Mouse (Mus musculus) spleen, adult 18-20 months (tissue): ENCODE data around the gene Krt13.

Experiments
- DNase-seq, 2 experiments: peaks; one replicate each; pipeline ENCODE4 v3.0.0; 2022; ENCODE audit warnings: mixed read lengths in 2 of 2

The Krt13 gene

DNA sequence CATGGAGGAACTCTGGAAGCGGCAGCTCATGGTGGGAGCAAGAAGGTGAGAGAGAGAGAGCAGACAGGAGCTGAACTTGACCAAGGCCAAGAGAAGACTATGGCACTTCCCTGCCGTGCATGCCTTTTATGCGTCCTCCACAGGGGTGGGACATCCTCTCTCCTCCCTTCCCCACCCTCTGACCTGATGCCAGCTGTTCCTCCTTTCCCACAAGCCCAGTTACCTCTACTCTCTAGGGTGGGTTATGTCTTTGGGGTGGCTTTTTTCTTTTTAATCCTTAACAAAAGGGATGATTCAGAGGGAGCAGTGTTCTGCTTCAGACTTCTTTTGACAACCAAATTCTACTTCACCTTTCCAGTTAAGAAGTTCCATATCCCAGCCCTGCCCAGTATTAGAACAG is at the start of gene Krt13:
TSS of gene Krt13 (minus strand) at position 101 of the 400 bp plus-strand sequence.
- DNase-seq = no peak

DNA sequence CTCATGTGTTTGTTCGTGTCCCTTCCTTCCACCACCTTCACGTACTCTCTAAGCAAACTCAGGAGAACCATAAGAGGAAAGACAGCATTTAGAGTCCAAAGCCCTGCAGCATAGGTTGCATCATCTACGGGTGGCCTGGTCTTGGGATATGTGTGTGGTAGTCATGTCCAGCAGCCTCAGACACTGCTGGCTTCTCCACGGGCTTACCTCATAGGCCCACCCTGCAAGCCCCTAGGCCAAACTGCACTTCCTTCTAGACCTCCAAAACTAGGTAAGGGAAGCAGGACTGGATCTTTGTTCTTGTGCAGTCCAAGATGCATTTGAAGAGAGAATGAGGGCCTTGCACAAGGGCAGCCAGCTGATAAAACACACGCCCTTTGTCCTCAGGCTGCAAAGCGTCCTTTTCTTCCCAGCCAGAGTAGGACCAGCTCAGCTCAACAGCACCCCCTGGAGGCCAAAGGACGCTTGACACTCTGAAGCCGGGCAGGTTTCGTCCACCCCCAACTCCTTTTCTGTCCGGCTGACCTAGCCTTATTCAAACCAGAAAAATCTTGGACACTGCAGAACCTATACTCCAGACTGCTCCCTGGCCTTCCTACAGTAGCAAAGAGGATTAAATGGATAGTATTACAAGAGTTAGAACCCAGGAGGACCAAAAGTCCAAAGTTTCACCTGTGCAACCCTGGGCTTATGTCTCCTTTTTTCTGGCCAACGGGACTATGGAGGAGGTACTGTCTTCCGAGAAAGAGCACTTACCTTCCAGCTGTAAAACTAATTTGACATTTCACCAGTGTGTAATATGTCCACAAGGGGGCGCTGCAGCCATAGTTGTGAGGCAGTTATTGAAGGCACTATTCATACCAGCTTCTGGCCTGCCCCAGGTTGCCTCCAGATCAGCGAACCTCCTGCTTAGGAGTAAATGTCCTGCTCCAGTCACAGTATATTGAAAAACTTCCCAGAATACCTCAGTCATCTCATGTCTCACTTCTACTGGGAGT is 47.7 kb upstream of the Krt13 start:
- peak in 1 of 2 experiments; percentile 38 for DNase-seq

DNA sequence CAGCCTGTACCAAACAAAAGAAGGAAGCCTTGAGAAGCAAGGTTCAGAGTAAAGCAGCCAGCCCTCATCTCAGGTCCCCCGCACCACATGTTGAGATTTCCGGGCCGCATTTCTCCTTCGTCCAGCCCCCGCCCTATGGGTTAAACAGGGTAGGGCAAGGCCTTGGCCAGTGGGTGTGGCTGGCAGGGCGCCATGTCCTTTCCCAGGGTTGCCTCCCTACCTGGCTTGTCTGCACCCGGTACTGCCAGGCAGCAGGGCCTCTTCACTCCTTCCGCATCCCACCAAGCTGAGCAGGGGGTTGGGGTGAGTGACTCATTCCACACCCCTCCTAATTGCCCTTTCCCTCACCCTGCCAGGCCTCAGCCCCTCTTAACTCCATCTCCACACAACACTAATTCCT is 46.7 kb upstream of the Krt13 start:
- no peak for DNase-seq

DNA sequence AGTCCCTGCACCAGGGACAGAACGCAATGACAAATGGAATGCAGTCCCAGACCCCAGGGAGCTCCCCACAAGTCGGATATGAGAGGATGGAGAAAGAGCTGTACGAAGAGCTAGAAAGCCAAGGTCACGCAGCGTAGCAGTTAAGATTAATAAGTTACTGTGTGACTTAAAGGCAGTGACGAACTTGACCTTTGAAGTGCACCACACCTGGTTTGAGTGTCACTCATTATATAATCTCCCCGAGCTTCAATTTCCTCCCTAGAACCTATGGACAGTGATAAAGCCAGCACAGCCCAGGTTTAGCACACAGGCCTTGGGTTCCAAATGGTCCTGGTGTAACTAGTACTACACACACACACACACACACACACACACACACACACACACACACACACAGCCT is 43.0 kb upstream of the Krt13 start:
- DNase-seq = no peak

DNA sequence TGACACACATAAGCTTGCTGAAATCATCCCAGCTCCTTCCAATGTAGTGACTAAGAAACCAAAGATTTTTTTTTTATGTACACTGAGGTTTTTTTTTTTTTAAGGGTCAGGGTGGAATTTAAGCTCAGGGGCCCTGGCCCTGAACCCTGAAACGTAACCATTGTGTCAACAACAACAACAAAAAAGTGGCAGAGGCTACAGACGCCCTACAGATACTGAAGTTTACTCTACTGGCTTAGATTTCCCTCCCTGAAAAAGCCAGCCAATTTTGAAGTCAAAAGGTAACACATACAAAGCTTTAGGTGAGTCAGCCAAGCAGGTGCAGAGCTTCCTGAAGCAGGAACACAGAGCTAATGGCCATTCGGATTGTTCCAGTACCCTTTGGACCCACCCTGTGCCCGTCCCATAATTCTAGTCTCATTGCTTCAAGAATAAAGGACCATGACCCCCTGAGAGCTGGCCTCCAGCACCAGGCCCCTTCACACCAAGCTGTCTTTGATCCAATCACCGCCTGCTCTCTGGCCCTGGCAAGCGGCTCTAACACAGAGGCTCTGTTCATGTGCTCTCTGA is 36.6 kb upstream of the Krt13 start:
- DNase-seq = no peak

DNA sequence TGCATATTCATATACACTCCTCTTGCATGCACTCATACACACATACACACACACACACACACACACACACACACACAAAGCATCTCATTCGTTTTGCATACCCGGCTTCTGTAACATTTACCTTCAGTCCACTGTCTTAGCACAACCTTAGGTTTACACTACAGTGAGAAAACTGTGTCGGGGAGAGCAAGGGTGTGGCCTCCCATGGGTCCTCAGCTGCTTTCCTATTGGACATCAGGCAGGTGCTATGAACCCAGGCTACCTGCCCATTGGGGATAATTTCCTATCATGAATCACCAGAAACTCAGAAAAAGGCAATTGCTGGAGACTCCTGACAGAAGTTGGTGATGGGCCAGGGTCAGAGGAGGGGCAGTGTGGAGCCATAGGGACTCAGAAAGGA is 36.0 kb upstream of the Krt13 start:
- no peak for DNase-seq

DNA sequence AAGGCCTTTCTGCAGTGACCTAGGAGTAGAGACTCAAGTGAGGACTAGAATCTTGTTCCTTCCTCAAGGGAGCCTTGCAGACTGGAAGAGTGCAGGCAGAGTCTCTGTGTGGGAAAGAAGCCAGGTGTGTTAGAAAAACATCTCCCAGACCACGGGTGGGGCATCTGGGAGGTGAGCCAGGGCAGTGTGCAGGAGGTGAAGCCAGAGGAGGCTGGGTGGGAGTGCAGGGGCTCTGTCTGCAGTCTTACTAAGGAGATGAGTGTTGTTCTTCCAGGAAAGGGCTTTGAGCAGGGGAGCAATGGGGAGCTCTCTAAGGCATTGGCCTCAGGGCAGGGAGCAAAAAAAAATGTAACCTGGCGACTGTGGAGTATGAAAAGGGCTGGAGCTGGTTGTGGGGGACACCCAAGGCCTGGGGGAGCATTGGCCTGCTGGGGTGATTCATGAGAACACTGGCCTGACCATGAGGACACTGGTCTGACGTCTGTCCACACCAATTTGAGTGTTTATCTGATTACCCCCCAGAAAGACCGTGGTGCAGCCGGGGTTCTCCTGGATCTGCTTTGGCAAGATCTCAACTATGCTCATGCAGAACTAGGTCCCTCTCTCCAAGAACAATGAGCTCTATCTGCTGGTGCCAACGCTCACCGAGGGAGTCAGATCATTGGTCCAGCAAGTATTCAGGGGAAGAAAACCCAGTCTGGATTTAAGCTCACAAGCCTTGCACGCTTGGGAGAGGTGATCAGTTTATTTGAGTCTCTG is 34.3 kb upstream of the Krt13 start:
- DNase-seq = no peak

DNA sequence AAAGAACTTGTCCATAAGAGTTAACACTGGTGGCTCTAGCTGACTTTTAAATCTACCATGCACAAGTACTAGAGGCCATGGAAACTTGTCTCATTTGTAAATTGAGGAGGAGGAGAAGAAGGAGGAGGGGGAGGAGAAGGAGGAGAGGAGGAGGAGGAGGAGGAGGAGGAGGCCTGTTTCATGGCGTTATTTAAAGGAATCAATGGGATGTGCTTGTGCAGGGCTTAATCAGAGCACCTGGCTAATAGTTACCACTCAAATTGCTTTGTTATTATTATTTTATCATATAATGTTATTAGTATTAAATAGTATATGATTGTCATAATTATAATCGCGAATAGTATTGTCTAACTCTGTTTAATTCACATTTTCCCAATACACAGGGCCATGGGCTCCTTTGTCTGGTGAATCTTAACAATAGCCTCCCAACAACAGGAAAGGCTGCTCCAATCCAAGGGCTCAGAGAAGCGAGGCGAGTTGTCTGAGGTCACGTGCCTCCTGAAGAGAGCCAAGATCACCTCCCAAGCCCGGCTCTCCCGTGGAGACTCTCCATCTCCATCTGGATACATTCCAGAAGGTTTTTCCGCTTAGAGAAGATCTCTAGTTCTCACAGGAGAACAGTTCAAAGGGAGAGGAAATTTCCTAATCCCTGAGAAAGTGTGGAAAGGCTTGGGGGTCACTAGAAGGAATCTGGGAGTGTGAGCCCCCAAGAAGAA is 27.4 kb upstream of the Krt13 start, which contains the start of gene Krt19:
TSS of gene Krt19 (minus strand) at position 51 of the 716 bp plus-strand sequence.
- DNase-seq = no peak

DNA sequence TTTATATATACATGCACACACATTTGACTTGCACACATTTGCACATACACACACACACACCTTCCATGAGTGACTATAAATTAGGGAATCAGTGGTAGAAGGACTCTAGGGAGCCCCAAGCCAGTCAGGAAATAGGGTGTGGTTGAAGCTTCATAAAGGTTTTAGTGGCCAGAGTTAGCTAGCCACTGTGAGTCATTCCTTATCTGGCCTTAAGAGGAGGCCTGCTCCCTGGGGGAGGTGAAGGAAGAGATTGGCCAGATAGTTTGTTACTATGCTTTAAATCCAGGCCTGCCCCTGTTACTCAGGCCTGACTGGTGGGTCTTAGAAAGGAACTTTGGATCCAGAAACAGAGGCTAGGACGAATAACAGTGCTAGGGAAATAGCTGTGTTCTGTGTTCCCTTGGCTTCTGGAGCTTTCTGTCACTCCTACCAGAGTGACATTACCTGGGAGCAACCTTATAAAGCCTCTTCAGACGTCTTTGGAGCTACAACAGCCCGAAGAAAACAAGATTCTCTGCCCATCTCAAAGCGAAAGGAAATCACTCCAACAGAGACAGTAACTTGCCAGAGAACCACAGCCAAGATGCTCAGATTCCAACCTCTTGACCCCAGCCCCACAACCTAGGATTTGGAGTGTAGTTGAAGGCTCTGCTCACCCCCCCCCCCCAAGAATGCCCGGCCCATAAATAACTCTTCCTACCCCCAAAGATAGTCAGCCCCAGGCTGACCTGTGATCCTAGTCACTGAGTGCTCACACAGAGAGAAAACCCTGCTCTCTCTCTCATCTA is 26.4 kb upstream of the Krt13 start:
- no peak for DNase-seq

DNA sequence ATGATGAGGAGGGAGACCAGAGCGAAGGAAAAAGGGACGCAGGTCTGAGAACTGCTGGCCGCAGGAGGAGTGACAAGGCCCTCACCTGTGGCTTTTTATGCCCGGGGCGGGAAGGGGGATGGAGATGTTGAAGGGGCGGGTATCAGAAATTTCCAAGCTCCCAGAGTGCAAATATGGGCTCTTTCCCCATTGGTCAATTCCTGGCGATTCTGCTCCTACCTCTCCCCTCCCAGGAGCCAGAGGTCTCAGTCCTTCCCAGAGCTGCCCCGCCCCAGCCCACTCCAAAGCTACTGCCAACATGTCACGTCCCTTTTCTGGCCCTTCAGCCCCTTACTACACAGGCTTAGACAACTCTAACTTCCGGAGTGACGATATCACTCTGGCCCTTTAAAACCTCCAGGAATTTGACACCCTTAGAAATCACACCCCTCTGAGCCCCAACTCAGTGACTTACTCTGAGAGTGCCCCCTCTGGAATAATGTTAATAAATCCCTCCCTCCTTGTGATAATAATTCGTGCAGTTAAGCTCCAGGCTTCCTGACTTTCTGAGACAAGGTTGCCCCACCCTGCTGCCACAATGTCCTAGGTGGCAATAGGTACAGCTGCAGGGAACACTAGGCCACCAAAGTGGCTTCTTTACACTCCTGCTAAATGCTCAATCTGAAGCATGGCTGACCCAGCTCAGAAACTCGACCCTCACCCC is 24.6 kb upstream of the Krt13 start:
- DNase-seq = no peak

DNA sequence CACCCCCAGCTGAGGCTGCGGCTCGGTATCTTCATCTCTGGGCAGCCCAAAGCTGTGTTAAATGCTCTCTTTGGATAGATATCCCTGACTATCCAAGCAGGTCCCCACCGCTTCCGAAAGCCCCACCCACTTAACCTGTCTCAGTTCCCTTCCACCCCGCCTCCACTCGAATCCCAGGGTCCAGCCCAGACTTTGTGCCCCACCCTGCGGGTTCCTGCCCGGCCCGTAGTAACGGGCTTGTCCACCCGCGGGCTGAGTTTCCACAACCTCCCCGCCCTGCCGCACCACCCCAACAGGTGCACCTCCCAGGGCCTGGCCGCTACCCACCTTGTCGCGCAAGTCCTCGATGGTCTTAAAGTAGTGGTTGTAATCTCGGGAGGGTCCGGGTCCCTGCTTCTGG is 23.7 kb upstream of the Krt13 start:
- no peak for DNase-seq

DNA sequence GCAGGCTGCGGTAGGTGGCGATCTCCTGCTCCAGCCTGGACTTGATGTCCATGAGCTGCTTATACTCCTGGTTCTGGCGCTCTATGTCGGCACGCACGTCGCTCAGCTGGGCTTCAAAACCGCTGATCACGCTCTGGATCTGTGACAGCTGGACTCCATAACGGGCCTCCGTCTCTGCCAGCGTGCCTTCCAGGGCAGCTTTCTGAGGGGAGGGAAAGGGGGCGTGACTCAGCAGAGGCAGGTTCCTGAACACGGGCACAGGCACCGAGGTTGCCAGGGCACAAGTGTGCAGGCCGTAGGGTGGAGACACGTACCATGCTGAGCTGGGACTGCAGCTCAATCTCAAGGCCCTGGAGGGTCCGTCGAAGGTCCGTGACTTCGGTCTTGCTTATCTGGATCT is 19.6 kb upstream of the Krt13 start:
- DNase-seq = no peak

DNA sequence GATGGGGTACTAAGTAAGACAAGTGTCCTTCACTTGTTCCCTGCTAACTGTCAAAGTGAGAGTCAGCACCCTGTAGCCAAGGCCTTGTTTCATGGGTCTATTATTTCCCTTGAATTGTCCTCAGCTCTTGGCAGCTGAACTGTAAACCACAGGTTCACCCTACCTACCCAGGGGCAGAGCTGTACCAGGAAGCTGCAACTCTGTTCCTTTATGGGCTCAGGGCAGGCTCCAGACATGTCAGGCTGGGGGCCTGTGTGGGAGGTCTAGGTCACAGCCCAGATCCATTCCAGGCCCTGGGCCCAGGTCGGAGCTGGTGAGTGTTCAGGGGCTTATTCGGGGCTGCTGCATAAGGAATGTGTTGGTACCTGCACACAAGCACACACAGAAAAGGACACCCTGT is 18.0 kb upstream of the Krt13 start:
- no peak for DNase-seq

DNA sequence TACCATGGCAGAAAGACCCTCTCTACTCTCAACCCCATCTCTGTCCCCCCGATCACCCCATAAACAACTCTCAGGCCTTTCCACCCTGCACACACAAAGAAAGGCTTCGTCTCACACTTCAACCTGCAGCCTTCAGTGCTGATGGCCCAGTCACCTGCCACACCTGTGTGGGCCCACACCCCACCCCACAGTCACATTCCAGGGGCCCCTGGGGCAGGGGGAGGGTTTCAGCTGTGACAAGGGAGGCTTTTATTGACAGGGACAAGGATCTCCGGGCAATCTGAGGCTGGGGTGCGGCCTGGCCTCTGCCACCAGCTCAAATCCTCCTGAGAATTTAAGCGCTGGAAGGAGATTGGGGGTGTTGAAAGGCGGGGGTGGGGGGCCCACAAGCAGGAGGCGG is 17.4 kb upstream of the Krt13 start:
- no peak for DNase-seq

DNA sequence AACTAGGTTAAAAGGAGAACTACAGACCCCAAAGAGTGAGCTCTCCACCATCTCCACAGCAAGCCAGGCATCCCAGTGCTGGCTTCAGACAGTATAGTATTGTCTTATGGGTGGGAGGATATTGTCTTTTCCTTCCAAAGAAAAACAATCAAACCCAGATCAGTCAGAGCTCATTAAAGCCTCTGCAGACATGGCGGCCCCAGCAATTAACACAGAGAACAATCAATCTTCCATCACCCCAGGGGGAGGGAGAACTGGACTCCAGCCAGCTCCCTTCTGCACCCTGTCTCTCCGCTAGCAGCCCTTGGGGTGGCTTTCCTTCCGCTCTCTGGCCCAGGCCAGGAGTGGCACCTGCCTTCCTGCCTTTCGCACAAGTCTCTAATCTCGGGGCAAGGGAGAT is 16.3 kb upstream of the Krt13 start:
- no peak for DNase-seq

DNA sequence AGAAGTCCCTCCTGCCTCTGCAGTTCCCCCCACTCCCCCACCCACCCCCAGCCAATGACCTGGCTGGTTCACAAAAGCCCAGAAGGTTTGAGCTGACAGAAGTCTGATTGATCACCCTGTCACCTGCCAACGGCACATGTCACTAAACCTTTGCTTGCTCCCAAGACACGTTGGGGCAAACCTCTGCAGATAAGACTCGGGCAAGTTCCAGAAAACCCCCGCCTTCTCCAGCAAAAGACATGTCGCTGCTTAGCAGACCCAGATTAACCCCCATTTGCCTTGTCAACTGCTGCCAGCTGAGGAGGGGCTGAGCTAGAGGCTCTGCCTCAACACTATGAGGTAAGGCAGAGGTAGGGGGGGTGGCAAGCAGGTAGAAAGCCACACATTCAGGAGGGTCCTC is 15.2 kb upstream of the Krt13 start:
- DNase-seq = no peak

DNA sequence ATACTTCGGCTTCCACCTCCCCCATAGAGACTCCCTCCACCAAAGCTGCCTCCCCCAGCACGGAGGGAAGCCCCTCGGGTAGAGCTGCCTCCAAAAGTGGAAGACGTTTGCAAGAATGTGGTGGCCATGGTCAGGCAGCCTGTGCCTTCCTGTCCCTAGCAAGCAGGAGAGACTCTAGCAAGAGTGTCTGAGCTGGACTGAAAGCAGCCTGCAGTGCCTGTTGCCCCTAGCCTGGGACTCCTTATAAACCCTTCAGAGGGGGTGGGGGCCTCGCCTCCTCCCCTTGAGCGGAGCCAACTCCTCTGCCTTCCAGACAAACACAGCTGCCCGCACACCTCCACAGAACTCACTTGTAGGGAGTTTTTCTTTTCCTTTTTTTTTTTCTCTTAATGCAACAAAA is 14.4 kb upstream of the Krt13 start, which contains the start of gene Krt15:
TSS of gene Krt15 (minus strand) at position 198 of the 400 bp plus-strand sequence.
- DNase-seq = no peak

DNA sequence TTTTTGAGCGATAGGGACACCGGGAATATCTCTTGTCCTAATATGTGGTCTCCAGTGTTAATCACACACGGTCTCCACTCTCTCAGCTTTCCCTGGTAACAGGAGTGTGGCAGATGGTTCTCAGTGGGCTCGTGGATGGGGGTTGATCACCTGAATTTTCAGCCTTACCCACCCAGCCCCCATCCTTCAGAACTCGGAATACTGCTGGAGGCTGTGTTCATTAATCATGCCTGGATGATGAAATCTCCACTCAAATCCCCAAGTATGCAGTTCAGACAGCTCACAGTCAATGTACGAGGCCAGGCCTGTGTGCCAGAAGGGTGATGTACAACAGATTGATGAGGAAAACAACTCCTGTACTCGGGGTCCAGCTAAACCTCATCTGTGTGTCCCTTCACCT is 3.5 kb upstream of the Krt13 start:
- DNase-seq = no peak

DNA sequence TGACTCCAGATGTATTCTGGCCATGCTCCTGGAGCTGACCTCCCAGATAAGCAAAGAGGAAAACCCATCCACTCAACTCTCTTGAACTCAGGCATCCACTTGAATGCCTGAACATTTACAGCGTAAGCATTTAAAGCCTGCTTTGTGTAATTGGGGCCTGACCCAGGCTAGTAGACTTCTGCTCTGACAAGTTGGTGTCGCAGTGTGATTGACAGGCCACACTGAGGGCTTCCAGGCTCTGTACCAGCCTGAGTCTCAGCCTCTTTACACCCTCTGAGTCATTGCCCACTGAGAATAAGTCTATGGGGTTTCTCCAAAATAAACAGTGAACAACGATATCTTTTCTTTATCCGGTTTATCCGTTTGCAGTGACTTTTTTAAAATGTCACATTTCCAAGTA is 1.0 kb downstream of the Krt13 start:
- DNase-seq = no peak

DNA sequence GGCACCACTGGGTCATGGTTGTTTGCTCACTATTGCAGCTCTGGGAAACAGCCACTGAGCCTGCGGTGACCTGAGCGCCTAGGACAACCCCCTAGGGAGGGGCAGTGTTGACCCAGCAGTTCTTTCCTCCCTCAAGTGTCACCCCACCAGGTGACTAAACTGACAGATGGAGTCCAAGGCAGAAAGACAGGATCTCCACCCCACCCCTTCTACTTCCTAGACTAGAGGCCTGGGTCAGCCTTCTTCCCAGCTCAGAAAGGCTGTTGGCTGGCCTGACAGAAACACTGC is 7.7 kb downstream of the Krt13 start:
- DNase-seq = no peak

DNA sequence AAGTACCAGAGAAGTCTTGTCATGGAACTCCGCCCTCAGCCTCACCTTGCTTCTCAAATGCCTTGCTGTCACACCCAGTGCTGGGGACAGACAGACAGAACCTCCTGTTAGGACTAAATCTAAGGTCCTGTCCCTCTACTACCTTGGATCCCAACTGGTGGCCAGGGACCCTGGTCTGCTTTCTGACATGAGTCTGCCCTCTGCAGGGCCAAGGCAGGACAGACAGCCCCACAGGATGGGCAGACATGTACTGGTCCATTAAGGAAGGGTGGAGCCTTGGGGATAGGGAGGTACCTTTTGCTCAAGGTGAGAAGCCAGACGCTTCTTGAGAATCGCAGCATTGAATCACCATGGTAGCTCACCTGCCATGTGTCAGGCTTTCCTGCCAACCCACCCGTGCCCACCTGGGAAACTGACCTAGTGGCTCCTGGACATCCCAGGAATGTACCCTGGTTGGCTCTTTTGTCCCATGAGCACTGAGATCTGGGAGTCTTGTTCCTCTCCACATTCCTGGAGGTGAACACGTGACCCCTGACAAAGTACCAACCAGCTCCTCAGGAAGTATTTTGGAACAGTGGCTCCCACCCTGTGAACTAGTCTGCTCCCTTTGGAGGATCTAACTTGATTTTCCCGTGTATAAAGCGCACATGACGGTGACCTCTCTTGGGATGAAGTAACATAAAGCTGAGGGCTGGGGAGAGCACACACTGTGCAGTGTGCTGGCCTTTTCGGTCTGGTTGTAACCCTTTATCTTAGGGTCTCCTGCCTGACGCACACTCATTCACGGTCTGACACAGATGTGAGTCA is 8.2 kb downstream of the Krt13 start:
- DNase-seq = no peak
